Mouse (Mus musculus): Measurements from ENCODE around the gene Arl2.

- TF ChIP-seq CTCF (IDR thresholded peaks at IDR 0.05; ENCODE audit: borderline replicate concordance, extremely low read depth, insufficient read depth, insufficient read length) (no peak), POLR2A (IDR thresholded peaks at IDR 0.05; ENCODE audit: borderline replicate concordance, extremely low read depth, insufficient read depth, insufficient read length, poor library complexity, severe bottlenecking) (no peak)
These were observed 41.2 kb upstream of the Arl2 start for GRCm38 (mm10) chr19:6182534-6182933.

Measured in brain, embryonic 14.5 days (tissue).